Mouse (Mus musculus): ENCODE data around the gene Col2a1. TPM values are rescaled to one million over a fixed set of nuclear protein-coding genes. Genes with fewer than 3 reads are reported as not detected.
A peak's percentile ranks its signal among the peaks of the same experiment; 100 is the strongest.

Col2a1 gene
- total and polyA plus RNA-seq, 3 experiments, result 0.06 to 0.13 TPM; not detected in 1

GRCm38 (mm10) chr15:97952889-97953189 lies 51.7 kb downstream of the Col2a1 start:
- Histone ChIP-seq H3K79me2 (replicated peaks; ENCODE audit: control insufficient read depth, extremely low read depth, insufficient read depth, poor library complexity, severe bottlenecking) (no peaks in the 10 kb centered on the region), H3K36me3 (replicated peaks in 1 of 2; ENCODE audit: control insufficient read depth in 1 of 2, insufficient read depth in 1 of 2, low read length in 1 of 2) (no peaks in the 10 kb centered on the region), H3K9me3 (replicated peaks; ENCODE audit: low read length) (no peaks in the 10 kb centered on the region), H3K4me1 (ENCODE audit: control insufficient read depth in 1 of 2, insufficient read depth in 2 of 2) (peaks cover 4 to 30% of the 10 kb centered on the region in 2 experiments), H3K27me3 (replicated peaks) (peaks cover 34% of the 10 kb centered on the region), H3K27ac (ENCODE audit: insufficient read depth, low read depth) (no peak overlapping the region), H3K4me3 (replicated peaks in 1 of 3; ENCODE audit: low read depth in 2 of 3, low read length in 2 of 3, poor library complexity in 1 of 3) (no peak overlapping the region), H3K9ac (ENCODE audit: insufficient read depth, low read depth) (no peak overlapping the region), H3K4me2 (ENCODE audit: insufficient read depth, low read depth, poor library complexity, severe bottlenecking) (no peak overlapping the region)
- dilution Hi-C loops (cut with MboI; ENCODE audit: extremely low pct_ligation_motif_present, extremely low pct_unique_long_range_greater_than_20kb, low sequenced_read_pairs) (loop anchor here (25.0 kb wide), 1 partner anchor 166 kb away; the partner anchor contains the start of gene Slc48a1), in situ Hi-C loops (cut with MboI; ENCODE audit: low pct_ligation_motif_present, low pct_unique_long_range_greater_than_20kb, low sequenced_read_pairs) (no loop called here)
- TF ChIP-seq MAZ (IDR thresholded peaks at IDR 0.05; ENCODE audit: low read depth, low read length), result no peak
- TF ChIP-seq POLR2AphosphoS2 (IDR thresholded peaks at IDR 0.05; ENCODE audit: low read depth, low read length), result no peak
- no peak for TF ChIP-seq NRF1 (IDR thresholded peaks at IDR 0.05; ENCODE audit: low read depth, low read length)
- TF ChIP-seq MXI1 (IDR thresholded peaks at IDR 0.05; ENCODE audit: low read depth, low read length), result no peak; the same call in 1 of the 2 replicates
- no peak for TF ChIP-seq SIN3A (IDR thresholded peaks at IDR 0.05; ENCODE audit: low read length)
- no peak for TF ChIP-seq MYC (IDR thresholded peaks at IDR 0.05; ENCODE audit: low read depth, low read length)
- TF ChIP-seq E2F4 (IDR thresholded peaks at IDR 0.05; ENCODE audit: insufficient replicate concordance, low read depth, low read length), result no peak
- no peak for TF ChIP-seq ZC3H11A (IDR thresholded peaks at IDR 0.05; ENCODE audit: low read depth, low read length)
- no peak for DNase-seq (ENCODE audit: extremely low read depth)

- in situ Hi-C loops (cut with MboI; ENCODE audit: low pct_ligation_motif_present, low pct_unique_long_range_greater_than_20kb, low sequenced_read_pairs) (no loop called here), dilution Hi-C loops (cut with MboI; ENCODE audit: extremely low pct_ligation_motif_present, extremely low pct_unique_long_range_greater_than_20kb, low sequenced_read_pairs) (loop anchor here (25.0 kb wide), 1 partner anchor 165 kb away; the partner anchor contains the start of gene Slc48a1)
- no peak overlapping the region for H3K4me3 ChIP-seq (replicated peaks in 1 of 3; ENCODE audit: low read depth in 2 of 3, low read length in 2 of 3, poor library complexity in 1 of 3)
- H3K9ac ChIP-seq (ENCODE audit: insufficient read depth, low read depth), result no peak overlapping the region
- H3K4me1 ChIP-seq (ENCODE audit: control insufficient read depth in 1 of 2, insufficient read depth in 2 of 2), result peaks cover 4 to 30% of the 10 kb centered on the region in 2 experiments
- peak; percentile 73 for DNase-seq (ENCODE audit: extremely low read depth)
- H3K36me3 ChIP-seq (replicated peaks in 1 of 2; ENCODE audit: control insufficient read depth in 1 of 2, insufficient read depth in 1 of 2, low read length in 1 of 2), result no peaks in the 10 kb centered on the region
- no peaks in the 10 kb centered on the region for H3K9me3 ChIP-seq (replicated peaks; ENCODE audit: low read length)
- no peak overlapping the region for H3K4me2 ChIP-seq (ENCODE audit: insufficient read depth, low read depth, poor library complexity, severe bottlenecking)
- no peak overlapping the region for H3K27ac ChIP-seq (ENCODE audit: insufficient read depth, low read depth)
- H3K79me2 ChIP-seq (replicated peaks; ENCODE audit: control insufficient read depth, extremely low read depth, insufficient read depth, poor library complexity, severe bottlenecking), result no peaks in the 10 kb centered on the region
- H3K27me3 ChIP-seq (replicated peaks), result peaks cover 34% of the 10 kb centered on the region
- TF ChIP-seq USF1 (IDR thresholded peaks at IDR 0.05; ENCODE audit: low read depth, low read length) (no peak), POLR2A (IDR thresholded peaks at IDR 0.05; ENCODE audit: low read depth, low read length) (no peak), SMC3 (IDR thresholded peaks at IDR 0.05; ENCODE audit: low read depth, low read length) (peak; percentile 97), JUN (IDR thresholded peaks at IDR 0.05; ENCODE audit: insufficient read depth, low read depth, low read length) (no peak), IRF4 (IDR thresholded peaks at IDR 0.05; ENCODE audit: low read depth, low read length) (no peak), NRF1 (IDR thresholded peaks at IDR 0.05; ENCODE audit: low read depth, low read length) (no peak), EP300 (IDR thresholded peaks at IDR 0.05; ENCODE audit: low read length) (no peak), MEF2A (IDR thresholded peaks at IDR 0.05; ENCODE audit: borderline replicate concordance, low read depth, low read length) (0 out of 2 replicates have a peak, but pooled peaks have one; percentile 27), GABPA (IDR thresholded peaks at IDR 0.05; ENCODE audit: insufficient replicate concordance, low read depth, low read length) (no peak), CHD2 (IDR thresholded peaks at IDR 0.05; ENCODE audit: low read length) (no peak), ETS1 (conservative IDR thresholded peaks at IDR 0.05; ENCODE audit: low read depth, low read length) (no peak), POLR2AphosphoS2 (IDR thresholded peaks at IDR 0.05; ENCODE audit: low read depth, low read length) (no peak), PAX5 (IDR thresholded peaks at IDR 0.05; ENCODE audit: low read length) (no peak), ZC3H11A (IDR thresholded peaks at IDR 0.05; ENCODE audit: low read depth, low read length) (peak; percentile 75), MYC (IDR thresholded peaks at IDR 0.05; ENCODE audit: low read depth, low read length) (no peak), TBP (conservative IDR thresholded peaks at IDR 0.05; ENCODE audit: low read depth, low read length) (no peak), ZKSCAN1 (IDR thresholded peaks at IDR 0.05; ENCODE audit: borderline replicate concordance, low read depth, low read length) (no peak), RAD21 (IDR thresholded peaks at IDR 0.05; ENCODE audit: low read depth, low read length) (peak; percentile 96), HCFC1 (IDR thresholded peaks at IDR 0.05; ENCODE audit: low read depth, low read length) (no peak), ZMIZ1 (IDR thresholded peaks at IDR 0.05; ENCODE audit: low read depth, low read length) (no peak), MAZ (IDR thresholded peaks at IDR 0.05; ENCODE audit: low read depth, low read length) (0 out of 2 replicates have a peak, but pooled peaks have one; percentile 38), MAFK (IDR thresholded peaks at IDR 0.05; ENCODE audit: insufficient replicate concordance, low read length) (no peak), TCF12 (IDR thresholded peaks at IDR 0.05; ENCODE audit: low read depth, low read length) (0 out of 2 replicates have a peak, but pooled peaks have one; percentile 13), SIN3A (IDR thresholded peaks at IDR 0.05; ENCODE audit: low read length) (no peak), MAX (IDR thresholded peaks at IDR 0.05; ENCODE audit: low read length) (peak; percentile 46; the same call in 1 of the 2 replicates), E2F4 (IDR thresholded peaks at IDR 0.05; ENCODE audit: insufficient replicate concordance, low read depth, low read length) (no peak), UBTF (IDR thresholded peaks at IDR 0.05; ENCODE audit: low read depth, low read length) (no peak), MXI1 (IDR thresholded peaks at IDR 0.05; ENCODE audit: low read depth, low read length) (no peak; the same call in 1 of the 2 replicates), BHLHE40 (IDR thresholded peaks at IDR 0.05; ENCODE audit: low read depth, low read length) (no peak; the same call in 1 of the 2 replicates)
Measured at GRCm38 (mm10) chr15:97952137-97952888, 52.2 kb downstream of the Col2a1 start.
